Mouse (Mus musculus) c-Kit-negative CD71-positive TER-119-positive erythroid progenitor cells, embryonic 14.5 days (primary cell): ENCODE results near the gene Rabep1.
A peak's percentile ranks its signal among the peaks of the same experiment; 100 is the strongest.
"Not testable (repeated sequence)": the region's sequence is repeated elsewhere in the genome, so short reads cannot be mapped to it uniquely, and the experiment has no call there.

Source experiments
- DNase-seq: peaks from one replicate; pipeline ENCODE4 v3.0.0-alpha.2; 2013; ENCODE audit warnings: low read depth, low spot score

Rabep1 gene

DNA sequence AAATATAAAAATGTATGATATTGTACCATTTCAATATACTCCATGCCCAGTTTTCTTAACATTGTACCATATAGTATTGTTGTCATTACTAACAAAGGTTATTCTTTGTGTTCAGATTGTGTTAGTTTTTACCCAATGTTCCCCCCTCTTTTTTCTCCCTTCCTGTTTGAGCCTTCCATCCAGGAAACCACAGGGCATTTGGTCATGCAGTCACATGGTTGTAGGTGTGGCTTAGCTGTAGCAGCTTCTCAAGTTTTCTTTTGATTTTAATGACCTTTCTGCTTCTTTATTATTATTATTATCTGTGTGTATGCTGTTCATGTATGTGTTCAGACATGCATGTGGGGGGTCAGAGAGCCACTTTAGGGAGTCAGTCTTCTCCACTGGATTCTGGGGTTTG lies 47.0 kb downstream of the Rabep1 start:
- DNase-seq: no peak

DNA sequence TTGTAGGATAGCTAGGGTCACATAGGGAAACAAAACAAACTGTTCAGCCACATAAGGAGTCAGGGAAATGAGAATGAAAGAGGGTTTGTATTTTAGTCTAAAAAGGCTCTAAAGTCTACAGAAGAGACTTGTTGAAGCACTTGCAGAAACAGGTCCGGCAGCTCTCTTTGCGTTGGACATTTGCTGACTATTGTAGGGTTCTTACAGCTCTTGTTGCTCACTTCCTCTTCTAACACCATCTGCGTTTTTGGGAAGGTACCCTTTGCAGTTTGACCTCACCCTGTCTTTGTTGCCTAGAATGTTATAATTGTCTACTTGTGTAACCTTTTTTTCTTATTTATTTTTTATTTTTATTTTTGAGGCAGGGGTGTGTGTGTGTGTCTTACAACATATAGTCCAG lies 53.1 kb downstream of the Rabep1 start:
- DNase-seq: no peak

DNA sequence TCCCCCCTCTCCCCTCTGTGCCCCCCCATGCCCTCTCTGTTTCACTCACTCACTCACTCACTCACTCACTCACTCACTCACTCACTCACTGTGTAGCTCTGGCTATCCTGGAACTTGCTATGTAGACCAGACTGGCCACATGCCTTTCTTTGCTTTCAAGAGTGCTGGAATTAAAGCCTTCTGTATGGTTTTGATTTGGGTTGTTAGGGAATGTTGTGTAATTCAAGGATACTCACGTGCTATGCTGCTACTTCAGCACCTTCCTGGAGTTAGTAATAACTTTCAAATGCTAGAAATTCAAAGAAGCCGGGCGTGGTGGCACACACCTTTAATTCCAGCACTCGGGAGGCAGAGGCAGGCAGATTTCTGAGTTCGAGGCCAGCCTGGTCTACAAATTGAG lies 53.6 kb downstream of the Rabep1 start:
- DNase-seq: not testable (repeated sequence)

DNA sequence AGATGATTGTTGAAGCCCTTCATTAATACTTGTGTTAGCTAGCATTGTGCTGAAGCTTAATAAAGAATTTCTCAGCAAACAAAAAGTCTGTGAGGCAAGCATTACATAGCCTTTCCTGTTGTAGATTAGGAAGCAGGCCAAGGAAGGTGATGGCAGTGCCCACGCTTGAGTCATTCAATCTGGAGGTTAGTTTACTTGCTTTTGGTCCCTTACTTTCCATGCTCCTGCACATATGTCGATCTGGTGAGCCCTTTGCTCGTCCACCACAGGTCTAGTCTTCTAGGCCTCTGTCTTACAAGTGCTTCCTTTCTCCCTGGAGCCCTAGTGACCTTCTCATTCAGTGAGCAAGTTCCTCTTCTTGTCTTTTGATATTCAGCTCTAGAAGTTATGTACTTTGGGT lies 62.1 kb downstream of the Rabep1 start:
- DNase-seq: no peak

DNA sequence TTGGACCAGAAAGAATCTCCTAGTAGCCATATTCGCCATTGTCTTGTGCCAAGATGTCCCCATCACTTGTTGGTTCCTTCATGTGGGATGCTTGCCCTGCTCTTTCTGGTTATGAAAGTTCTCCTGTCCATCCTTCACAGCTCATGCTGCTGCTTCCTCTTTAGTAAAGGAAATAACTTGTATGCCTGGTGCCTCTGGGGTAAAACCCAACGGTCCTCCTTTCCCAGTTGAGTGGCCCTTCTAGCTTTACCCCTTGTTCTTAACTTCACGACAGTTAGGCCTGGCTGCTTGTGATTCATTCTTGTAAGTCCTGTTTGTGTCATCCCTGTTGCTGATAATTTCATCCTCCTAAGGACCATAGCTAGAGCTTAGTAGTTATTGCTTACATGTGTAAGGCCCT lies 66.7 kb downstream of the Rabep1 start:
- no peak for DNase-seq

DNA sequence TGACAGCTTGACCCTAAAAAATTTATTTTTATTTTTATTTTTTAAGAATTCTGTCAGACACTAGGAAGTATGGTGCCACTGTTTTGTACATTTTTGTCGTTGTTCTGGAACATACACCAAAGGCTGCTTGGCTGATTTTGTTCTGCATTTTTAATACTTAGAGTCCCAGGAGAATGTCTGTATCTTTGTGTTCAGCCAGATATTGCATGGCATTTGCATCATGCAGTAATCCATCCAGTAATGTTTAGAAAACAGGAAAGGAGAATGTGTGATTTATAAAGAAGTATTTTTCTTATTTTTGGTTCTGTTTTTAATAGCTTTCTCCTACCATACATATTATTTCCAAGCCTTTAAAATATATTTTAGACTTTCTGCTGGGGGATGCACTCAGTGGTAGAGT lies 67.3 kb downstream of the Rabep1 start:
- no peak for DNase-seq

DNA sequence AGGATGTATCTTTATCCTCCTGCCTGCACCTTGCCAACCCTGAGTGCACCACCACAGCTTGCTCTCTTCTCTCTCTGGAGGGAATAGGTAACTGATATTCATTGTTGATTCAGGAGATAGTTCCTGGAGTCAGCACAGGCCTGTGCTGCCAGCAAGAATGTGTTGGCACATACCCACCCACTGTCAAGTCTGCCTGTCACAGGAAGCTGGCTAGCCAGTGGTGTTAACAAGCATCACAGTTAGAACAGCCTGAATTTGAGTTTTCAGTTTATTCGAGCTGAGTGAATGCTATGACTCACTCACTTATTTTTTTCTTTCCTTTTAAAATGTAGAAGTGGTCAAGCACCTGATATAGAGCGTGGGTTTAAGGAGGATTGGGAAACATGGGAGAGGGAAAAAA lies 73.3 kb downstream of the Rabep1 start:
- no peak for DNase-seq

DNA sequence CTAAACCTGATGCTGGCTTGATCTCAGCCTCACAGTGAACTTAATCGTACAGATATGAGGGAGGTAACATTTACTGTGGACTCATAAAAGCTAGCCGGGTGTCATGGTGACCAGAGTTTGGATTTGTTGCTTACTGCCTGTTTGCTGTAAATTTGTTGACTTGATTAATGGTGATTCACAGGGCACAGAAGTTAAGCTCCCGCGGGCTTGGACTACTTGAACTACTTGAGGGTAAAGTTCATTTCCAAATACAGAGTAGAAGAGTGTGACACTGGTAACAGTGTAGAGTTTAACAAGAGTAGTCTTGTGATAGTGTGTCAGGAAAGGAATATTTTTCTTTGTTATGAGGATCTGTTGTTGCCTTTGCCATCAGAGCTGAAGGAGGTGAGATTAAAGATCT lies 74.9 kb downstream of the Rabep1 start:
- DNase-seq: no peak

DNA sequence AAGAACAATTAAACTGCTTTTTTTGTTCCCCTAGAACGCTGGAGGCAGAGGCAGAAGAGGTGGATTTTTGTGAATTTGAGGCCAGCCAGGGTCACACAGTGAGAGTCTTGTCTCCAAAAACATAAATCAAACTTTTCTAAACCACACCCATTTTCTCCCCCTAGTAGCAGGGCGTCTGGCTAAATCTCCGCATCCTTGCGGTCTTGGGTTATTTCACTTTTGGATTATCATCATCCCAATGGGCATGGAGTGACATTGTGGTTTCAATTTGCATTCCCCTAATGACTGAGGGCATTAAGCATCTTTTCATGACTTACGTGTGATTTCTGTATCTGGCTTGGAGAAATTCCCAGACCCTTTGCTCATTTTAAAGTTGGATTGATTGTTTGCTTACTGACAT lies 86.9 kb downstream of the Rabep1 start:
- no peak for DNase-seq

DNA sequence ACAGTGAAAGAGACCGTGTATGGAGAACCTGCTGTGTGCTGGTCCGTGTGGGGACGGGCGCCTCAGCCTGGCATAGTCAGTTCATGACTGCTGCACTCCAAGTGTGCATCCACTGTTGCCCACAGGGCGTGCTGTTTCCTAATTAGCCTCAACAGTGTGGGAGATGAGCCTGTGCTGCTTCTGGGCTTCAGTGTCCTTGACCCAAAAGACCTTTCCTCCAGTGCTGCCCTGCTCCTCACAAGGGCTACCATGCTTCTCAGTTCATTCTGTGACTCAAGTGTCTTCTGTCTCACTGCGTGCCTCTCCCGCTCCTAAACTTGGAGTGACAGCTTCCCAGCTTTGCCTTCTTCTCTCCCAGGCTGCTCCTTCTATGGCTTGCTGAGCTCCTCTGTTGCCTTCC lies 90.7 kb downstream of the Rabep1 start:
- no peak for DNase-seq

DNA sequence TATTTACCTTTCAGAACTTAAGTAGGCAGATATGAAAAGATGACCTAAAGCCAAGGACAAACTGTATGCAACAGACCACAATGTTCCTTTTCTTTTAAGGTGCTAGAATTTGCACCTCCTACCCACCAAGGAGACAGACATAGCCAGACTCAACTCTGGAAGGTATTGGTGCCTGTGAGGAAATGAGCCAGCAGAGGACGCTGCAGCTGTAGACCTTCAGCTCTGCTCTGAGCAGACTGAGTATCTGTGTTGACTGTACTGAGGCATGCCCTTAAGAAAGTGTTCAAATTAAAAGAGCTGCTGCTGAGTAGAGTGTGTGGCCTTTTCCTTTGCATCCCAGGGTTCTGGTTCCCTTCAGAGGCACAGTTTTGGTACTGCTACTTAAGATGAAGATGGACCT lies 98.0 kb downstream of the Rabep1 start:
- no peak for DNase-seq

DNA sequence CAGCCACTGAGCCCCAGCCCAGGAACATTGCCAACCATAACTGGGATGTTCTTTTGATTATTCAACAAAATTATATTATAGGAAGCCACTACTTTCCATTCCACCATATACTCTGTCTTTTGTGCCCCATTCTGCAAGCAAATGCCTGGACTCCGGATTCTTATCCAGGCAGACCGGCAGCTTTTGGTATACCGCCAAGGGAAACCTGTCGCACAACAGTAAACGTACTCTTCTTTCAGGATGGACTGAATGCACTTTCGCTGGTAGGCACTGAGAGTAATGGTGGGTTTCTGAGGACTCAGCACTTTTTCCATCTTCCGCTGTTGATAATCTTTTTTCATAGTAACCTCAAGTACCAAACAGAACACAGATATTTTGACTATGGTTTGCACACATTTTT lies 99.1 kb downstream of the Rabep1 start:
- no peak for DNase-seq

DNA sequence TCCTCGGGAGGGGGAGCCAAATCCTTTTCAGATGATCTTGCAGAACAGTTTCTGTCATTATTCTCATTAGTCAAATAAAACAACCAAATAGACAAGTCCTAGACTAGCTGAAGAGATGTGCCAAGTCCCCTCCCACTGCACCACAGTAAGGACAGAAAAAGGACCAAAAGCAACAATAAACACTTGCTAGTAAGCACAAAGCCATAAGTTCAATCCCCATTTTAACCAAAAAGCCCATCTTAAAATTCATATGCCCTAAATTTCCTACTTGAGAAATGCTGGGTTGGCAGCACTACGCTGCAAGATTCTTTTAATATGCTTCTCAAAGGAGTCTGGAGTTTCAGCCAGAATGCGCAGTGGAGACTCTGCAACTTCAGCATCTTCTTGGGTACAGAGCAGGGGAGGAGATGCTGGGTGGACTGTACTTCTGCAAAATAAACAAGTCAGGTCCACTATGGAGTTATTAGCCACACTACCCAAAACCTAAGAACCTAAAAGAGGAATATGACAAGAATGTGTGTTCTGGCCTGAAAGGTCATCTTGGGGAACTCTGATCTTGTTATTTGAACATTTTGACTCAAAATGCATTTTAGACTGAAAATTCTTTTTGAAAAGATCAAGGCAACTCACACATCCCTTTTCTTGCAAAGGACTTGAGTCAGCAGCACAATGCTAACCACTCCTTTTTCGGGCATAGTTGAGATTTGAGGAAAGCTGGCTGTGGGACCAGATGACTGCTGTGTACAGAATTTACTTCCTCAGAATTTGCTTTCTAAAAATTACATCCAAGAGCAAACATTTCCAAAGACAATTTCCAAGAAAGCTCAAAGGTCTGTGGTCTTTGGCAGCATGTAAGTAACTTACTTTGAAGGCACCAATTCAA lies 100.6 kb downstream of the Rabep1 start:
- DNase-seq: no peak

DNA sequence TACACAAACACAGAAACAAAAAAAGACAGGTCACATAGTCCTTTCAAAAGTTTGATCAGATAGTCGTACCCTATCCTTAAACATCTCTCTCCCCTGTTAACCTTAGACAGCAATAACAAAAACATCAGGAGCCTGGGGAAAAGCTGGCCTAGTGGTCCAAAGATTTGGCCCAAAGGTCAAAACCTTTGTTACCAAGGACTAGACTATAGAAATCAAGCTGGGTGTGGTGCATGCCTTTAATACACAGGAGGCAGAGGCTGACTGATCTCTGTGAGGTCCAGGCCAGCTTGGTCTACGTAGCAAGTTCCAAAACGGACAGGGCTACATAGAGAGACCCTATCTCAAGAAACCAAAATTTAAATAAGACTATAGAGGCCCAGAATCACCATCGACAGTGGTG lies 110.1 kb downstream of the Rabep1 start:
- no peak for DNase-seq

DNA sequence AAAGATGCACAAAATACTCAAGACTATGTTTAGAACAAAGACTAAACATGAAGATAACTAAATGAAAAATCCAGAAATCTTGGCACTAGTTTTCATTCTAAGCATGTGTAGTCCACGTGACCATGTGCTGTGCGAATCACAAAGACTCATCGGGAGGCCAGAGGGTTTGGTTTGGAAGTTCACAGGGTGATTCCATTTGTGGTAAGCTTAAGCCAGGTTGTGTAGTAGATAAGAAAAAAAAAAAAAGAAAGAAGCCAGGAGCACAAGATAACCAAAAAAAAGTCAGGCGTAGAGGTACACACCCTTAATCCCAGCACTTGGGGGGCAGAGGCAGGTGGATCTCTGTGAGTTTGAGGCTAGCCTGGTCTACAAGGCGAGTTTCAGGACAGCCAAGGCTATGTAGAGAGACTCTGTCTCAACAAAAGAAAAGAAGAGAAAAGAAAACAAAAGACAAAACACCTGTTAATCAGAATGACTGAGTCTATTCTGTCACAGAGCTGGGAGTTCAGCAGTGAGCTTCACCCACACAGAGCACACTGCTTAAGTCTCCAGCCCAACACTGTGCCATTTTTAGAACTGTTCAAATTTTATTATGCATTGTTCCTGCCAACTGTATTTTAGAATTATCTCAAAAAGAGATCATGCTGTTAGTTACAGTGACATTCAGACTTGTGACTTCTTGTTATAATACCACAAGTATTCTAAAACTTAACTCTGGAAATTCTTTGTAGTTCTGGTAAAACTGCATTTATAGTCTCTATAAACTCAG lies 116.4 kb downstream of the Rabep1 start:
- no peak for DNase-seq

DNA sequence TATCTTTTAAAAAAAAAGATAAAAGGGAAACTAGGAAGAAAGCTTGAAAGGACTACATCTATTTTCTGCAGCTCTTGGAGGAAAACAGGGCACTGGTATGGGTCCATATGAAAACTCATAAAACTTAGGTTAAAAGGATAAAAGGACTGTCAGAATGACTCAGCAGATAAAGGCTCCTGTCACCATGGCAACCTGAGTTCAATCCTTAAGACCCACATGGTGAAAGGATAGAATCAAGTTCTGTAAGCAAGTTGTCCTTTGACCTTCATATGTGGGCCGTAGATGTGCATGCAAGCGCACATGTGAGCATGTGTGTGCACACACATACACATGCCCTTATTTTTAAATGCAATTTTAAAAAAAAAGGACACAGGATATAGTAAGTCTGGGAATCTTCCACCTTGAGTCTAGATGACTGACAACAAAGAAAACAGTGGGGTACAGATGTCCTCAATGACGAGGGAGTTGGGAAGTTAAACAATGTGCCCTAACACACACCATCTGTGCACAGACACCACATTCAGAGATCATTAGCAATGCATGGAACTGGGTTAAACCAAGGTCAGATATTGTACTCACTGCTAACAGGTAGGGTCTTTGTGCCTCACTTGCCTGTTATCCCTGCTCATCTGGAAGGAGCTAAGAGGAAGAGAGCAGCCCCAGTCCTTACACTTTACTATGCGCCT lies 119.8 kb downstream of the Rabep1 start:
- peak; percentile 47 for DNase-seq

DNA sequence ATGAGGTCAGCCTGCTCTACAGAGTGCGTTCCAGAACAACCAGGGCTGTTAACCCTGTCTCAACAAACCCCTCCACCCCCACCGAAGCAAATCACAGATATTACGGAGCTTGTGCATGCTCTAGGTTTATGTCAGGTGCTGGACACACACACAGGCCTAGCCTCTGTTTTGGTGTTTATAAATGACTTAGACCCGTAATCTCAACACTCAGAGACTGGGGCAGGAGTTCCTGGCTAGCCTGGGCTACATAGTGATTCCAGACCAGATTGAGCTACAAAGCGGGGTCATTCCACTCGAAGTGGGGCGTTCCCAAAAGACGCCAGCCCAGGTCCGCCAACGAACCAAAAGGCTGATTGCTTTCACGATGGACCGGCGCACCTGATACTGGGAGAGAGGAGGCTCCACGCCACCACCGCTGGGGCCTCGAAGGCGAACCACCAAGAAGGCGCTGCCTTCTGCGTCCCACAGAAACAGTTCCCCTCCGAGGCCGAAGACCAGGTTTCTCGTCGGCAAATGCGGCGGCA lies 124.8 kb downstream of the Rabep1 start:
- DNase-seq: peak; percentile 31

DNA sequence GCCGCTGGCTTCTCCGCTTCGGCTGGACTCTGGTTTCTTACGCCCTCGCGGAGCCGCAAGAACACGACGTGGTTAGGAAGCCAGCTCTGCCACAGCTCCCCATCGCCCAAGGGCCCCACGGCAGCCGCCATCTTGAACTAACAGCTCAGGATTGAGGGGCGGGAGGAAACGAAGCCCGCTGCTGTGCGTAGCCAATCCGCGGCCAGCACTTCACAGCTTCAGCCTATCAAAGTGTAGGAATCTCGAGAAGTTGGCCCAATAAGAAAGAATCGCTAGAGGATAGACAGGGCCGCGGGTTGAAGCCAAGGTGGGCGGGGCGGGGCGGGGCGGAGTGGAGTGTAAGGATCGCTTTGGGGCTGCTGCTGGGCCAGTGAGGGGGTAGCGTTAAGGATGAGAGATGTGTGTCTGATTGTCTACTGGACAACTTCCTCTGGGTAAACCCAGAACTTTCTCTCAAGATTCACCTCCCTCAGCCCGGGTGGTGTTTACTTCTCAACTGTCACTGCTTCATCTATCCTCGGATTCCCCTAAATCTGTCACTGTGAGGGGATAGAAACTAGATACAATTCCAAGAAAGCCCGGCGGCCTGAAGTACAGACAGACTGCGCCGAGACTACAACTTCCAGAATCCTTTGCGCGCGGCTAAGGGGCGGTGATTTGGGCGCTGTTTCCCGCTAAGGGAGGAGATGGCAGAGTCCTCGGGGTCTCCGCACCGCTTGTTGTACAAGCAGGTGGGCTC lies 125.4 kb downstream of the Rabep1 start, which contains the start of the genes Nup88 and Rpain:
Gene Nup88 (minus strand): TSS at position 153 of the 739 bp plus-strand sequence.
Gene Rpain (plus strand): TSS at position 393 of the 739 bp plus-strand sequence.
- DNase-seq: peak; percentile 95

DNA sequence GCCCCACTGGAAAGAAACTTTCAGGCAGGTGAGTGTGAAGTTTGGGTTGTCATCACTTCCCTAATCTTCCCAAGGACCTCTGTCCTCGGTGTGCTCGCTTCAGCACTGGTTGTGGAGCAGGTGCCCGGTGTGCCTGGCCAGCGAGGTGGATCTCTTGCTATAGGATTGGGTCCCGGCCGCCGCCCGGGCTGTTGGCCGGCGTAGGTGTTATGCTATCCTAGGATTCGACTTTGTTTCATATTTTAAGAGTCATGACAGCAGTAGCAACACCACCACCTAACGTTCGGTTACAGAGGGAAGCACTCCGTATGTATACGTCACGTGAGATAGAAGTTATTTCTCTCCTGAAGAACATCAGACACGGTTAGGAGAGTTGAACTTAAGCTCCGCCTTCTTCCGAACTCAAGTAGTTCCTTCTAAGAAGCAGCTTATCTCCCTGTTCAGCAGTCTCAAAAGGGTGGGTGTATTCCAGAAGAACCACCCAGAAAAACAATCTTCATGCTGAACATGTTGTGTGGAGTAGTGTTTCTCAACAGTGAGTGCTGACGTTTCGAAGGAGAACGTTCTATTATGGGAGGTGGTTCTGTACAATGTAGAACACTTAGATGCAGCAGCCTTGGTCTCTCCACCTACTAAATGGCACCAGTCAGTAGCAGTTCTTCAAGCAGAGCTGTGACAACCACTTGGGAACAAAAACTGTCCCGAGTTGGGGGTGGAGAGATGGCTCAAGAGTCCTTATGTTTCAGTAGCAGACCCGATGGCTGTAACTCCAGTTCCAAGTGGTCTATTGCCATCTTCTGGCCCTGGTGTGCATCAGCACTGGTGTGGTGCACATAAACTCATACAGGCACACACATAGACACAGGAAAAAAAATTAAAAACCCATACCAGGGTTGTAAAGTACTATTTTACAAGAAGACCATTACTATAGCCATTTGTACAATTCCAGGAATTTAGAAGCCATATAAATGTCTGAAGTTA lies 126.3 kb downstream of the Rabep1 start:
- DNase-seq: peak; percentile 84

DNA sequence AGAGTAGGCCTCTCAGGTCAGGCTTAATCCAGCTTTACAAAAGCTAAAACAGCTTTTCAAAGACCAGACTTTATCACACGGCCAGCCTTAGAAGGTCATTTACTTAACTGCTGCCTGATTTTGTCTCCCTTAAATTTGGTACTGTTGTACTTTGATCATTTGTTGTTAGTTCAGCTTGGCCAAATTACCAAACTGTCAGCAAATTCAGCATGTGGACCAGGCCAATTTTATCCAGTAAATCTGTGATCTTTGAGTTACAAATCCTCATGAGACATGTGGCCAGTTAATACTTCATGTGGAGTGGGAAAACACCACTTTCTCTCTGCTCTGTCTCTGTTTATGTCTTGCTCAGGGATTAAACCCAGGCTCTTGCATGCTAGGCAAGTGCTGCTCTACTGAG lies 128.0 kb downstream of the Rabep1 start:
- no peak for DNase-seq
